Mouse (Mus musculus) liver, embryonic 12.5 days (tissue): ENCODE measurements around the gene Dynll2. TPM values are rescaled to one million over a fixed set of nuclear protein-coding genes. Genes with fewer than 3 reads are reported as not detected.
"Not testable (repeated sequence)": the region's sequence is repeated elsewhere in the genome, so short reads cannot be mapped to it uniquely, and the experiment has no call there.

Experiments
- ATAC-seq: fragments of 200-750 bp; cut with Nextera tagmentation; 2 replicates; pipeline ENCODE4 v1.8.0; 2017; ENCODE audit warnings: moderate number of reproducible peaks, mild to moderate bottlenecking, moderate library complexity
- H3K27ac ChIP-seq: fragments of 300-500 bp; sonication (generic); 2 replicates; pipeline ENCODE4 v1.5.1; 2016; ENCODE audit warnings: mild to moderate bottlenecking
- H3K27me3 ChIP-seq: fragments of 300-500 bp; sonication (generic); replicated peaks from 2 replicates; pipeline ENCODE4 v1.6.1; 2016; ENCODE audit warnings: mild to moderate bottlenecking, moderate library complexity
- H3K36me3 ChIP-seq: fragments of 300-500 bp; sonication (generic); 2 replicates; pipeline ENCODE4 v1.6.1; 2016; ENCODE audit warnings: mild to moderate bottlenecking, moderate library complexity
- H3K4me1 ChIP-seq: fragments of 300-500 bp; sonication (generic); 2 replicates; pipeline ENCODE4 v1.6.1; 2016
- H3K4me2 ChIP-seq: fragments of 300-500 bp; sonication (generic); 2 replicates; pipeline ENCODE4 v1.6.1; 2016; ENCODE audit warnings: mild to moderate bottlenecking, moderate library complexity
- H3K4me3 ChIP-seq: fragments of 300-500 bp; sonication (generic); 2 replicates; pipeline ENCODE4 v1.5.1; 2016; ENCODE audit warnings: mild to moderate bottlenecking, moderate library complexity
- H3K9ac ChIP-seq: fragments of 300-500 bp; sonication (generic); 2 replicates; pipeline ENCODE4 v1.6.1; 2016; ENCODE audit warnings: mild to moderate bottlenecking, moderate library complexity
- H3K9me3 ChIP-seq: fragments of 300-500 bp; sonication (generic); replicated peaks from 2 replicates; pipeline ENCODE4 v1.6.1; 2016; ENCODE audit warnings: mild to moderate bottlenecking, moderate library complexity
- WGBS: fragments of 180-500 bp; shearing (Covaris S2); methylation state at CpG from one replicate; pipeline ENCODE4 v1.1.7; 2016; ENCODE audit not compliant: insufficient replicate concordance; 5-methylcytosine and 5-hydroxymethylcytosine counted together
- polyA plus RNA-seq: library from polyadenylated mRNA; unstranded; fragments of >200 nt; fragmentation: Nextera tagmentation; extraction: Ambion mirVana; gene quantifications from 2 replicates; pipeline ENCODE4 v1.2.1, GENCODE M21; 2016

The Dynll2 gene
- polyA plus RNA-seq, 1 experiment from 2014 or later: 15.5 TPM

DNA sequence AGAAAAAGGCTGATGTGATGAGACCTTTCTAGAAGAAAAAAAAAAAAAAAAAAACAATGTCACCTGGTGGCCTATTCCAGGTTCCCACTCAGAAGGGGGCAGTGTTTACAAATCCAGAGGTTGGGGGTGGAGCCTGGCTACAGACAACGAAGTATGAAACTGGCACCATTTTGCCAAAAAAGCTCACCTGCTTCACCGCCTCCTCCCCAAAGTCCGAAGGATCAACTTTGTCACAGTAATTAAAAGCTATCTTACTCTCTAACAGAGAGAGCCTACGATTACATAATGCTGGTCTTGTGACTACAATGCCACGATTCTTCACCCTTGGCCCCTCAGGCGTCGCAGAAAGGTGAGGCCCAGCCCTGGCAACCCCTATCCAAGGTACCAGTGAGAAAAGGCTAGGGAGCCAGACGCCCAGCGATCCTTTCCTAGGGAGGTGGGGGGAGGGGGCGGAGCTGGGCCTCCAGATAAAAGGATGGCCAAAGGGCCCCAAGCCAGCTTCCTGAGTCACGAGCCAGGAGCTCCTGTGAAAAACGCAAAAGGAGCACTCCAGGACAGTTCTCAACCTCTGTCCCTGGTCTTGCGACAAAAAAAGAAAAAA, 1.1 kb downstream of the Dynll2 start:
- Histone ChIP-seq H3K27ac (peak overlapping the region; percentile 92), H3K4me2 (peak overlapping the region; percentile 97)

DNA sequence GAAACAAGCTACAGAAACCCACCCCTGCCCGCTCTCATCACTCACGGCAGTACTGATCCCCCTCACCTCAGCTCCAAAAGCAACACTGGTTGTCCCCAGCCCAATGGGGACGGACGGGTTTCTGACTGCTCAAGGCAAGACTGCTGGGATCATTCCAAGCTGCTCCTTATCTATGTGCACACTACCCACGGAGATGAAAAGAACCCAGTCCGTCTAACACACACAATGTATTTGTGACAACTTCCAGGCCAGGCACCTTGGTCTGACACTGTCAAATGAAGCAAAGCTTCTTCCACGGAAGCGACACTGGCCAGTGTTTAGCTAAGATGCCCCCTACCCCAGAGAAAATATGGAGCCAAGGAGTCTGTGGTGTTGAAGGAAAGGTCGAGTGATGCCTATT, 1.7 kb downstream of the Dynll2 start:
- H3K4me2 ChIP-seq: peak overlapping the region; percentile 97
- H3K4me1 ChIP-seq: peaks cover 35% of the 10 kb centered on the region
- H3K9me3 ChIP-seq: no peaks in the 10 kb centered on the region
- peak overlapping the region; percentile 92 for H3K4me3 ChIP-seq
- H3K27ac ChIP-seq: peak overlapping the region; percentile 41; the same call in 1 of the 2 replicates
- H3K9ac ChIP-seq: peak overlapping the region; percentile 98
- ATAC-seq: no peak
- 40% methylated on average over 9 of the region's 9 CpGs for WGBS
- peaks cover 38% of the 10 kb centered on the region for H3K36me3 ChIP-seq
- H3K27me3 ChIP-seq: 0 out of 2 replicates have a peak, but pooled peaks cover 3% of the 10 kb centered on the region

More for the DNA sequence above, 1.1 kb downstream of the Dynll2 start:
- H3K4me1 ChIP-seq: peaks cover 35% of the 10 kb centered on the region
- WGBS: 4% methylated on average over 13 of the region's 13 CpGs
- H3K4me3 ChIP-seq: peak overlapping the region; percentile 92
- 0 out of 2 replicates have a peak, but pooled peaks cover 3% of the 10 kb centered on the region for H3K27me3 ChIP-seq
- H3K36me3 ChIP-seq: peaks cover 32% of the 10 kb centered on the region
- H3K9me3 ChIP-seq: no peaks in the 10 kb centered on the region
- H3K9ac ChIP-seq: peak overlapping the region; percentile 98
- ATAC-seq: peak; percentile 46

DNA sequence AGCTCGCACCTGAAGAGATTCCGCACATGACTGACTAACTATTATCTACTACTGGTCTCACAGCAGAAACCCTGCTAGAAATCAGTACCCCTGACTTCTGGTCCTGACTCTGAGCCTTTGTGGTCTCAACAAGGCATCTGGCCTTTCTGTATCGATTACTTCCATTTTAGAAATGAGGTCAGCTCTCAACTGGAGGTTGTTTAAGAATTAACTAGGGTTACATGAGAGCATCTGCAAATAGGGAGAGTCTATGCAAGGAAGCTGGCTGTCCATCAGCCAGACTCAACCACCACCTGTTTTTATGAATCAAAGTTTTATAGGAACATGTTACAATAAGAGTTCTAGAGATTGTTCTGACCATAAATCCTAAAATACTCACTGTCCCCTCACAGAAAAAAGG, 2.8 kb downstream of the Dynll2 start:
- 0 out of 2 replicates have a peak, but pooled peaks cover 3% of the 10 kb centered on the region for H3K27me3 ChIP-seq
- H3K27ac ChIP-seq: no peak overlapping the region
- no peak for ATAC-seq
- H3K36me3 ChIP-seq: peaks cover 49% of the 10 kb centered on the region
- 72% methylated on average over 3 of the region's 3 CpGs for WGBS
- H3K9ac ChIP-seq: no peak overlapping the region
- no peaks in the 10 kb centered on the region for H3K9me3 ChIP-seq
- no peak overlapping the region for H3K4me3 ChIP-seq
- peaks cover 35% of the 10 kb centered on the region for H3K4me1 ChIP-seq
- H3K4me2 ChIP-seq: peak overlapping the region; percentile 97; the same call in 1 of the 2 replicates

DNA sequence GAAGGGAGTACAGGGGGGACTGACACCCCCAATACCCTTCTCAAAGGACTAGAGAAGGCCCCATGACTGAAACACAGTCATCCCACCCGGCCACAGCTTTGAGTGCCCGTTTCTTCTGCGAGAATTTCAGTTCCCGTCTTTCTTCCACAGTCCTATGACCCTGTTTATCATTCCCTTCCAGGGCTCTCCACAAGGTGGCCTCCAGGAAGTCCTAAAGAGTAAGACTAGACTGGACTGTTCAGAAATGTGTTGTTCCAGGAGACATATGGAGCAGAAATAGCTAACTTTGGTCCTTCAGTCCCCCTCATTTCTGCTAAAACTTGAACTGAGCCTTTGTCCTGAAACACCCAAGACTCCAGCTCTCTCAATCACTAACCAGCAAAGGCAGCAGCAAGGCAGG, 8.4 kb downstream of the Dynll2 start:
- peaks cover 4% of the 10 kb centered on the region for H3K4me1 ChIP-seq
- H3K9me3 ChIP-seq: no peaks in the 10 kb centered on the region
- no peak overlapping the region for H3K9ac ChIP-seq
- WGBS: 67% methylated on average over 4 of the region's 4 CpGs
- H3K27ac ChIP-seq: no peak overlapping the region
- ATAC-seq: no peak
- H3K4me2 ChIP-seq: no peak overlapping the region
- no peak overlapping the region for H3K4me3 ChIP-seq
- H3K27me3 ChIP-seq: 0 out of 2 replicates have a peak, but pooled peaks cover under 1% of the 10 kb centered on the region
- peaks cover 66% of the 10 kb centered on the region for H3K36me3 ChIP-seq

DNA sequence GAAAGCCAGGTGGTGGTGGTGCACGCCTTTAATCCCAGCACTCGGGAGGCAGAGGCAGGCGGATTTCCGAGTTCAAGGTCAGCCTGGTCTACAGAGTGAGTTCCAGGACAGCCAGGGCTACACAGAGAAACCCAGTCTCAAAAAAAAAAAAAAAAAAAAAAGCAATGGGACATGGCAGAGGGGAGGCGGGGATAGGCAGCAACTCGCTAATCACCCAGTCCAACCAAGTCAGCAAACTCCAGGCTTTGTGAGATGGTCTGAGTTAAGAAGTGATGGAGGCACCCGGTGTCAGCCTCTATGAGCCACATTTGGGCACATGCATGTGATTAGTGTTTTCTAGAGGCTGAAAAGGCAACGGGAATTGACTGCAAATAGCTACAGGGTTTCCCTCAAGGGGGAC, 10.3 kb downstream of the Dynll2 start:
- 68% methylated on average over 8 of the region's 8 CpGs for WGBS
- not testable (repeated sequence) for H3K9ac ChIP-seq, H3K27ac ChIP-seq, H3K4me2 ChIP-seq, H3K9me3 ChIP-seq, H3K4me1 ChIP-seq, ATAC-seq, H3K4me3 ChIP-seq
- Histone ChIP-seq H3K36me3 (peaks cover 47% of the 10 kb centered on the region), H3K27me3 (peaks cover 12% of the 10 kb centered on the region; the same call in 1 of the 2 replicates)

DNA sequence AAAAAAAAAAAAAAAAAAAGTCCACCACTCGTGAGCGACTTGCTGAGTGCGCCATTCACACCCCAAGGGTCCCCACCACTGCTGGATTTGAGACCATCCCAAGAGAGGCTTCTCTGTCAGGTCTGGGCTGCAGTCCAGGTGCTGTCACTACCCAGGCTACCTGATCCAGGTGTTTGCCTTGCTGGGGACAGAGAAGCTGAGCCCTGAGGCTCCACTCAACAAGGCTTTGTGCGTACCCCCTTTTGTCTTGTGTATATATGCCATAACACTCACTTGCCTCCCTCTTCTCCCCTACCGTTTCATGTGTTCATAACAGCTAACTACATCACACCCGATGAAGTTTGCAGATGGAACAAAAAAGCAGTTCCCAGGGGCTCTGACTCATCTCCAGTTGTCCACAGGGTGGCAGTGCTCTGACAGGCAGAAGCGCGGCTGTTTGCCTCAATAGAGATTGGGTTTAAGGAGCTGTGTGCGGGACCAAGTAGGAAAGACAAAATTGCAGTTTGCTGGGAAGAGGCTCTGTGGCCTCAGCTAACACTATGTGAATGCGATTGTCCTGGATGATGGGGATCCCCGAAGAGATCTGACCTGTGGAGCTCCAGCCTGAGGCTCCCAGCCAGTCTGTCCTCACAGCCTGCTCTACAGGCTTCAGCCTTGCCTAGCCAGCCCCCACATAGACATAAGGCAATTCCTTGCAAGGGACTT, 12.7 kb downstream of the Dynll2 start:
- 17% methylated on average over 11 of the region's 11 CpGs for WGBS
- ATAC-seq: 0 out of 2 replicates have a peak, but pooled peaks have one; percentile 49

DNA sequence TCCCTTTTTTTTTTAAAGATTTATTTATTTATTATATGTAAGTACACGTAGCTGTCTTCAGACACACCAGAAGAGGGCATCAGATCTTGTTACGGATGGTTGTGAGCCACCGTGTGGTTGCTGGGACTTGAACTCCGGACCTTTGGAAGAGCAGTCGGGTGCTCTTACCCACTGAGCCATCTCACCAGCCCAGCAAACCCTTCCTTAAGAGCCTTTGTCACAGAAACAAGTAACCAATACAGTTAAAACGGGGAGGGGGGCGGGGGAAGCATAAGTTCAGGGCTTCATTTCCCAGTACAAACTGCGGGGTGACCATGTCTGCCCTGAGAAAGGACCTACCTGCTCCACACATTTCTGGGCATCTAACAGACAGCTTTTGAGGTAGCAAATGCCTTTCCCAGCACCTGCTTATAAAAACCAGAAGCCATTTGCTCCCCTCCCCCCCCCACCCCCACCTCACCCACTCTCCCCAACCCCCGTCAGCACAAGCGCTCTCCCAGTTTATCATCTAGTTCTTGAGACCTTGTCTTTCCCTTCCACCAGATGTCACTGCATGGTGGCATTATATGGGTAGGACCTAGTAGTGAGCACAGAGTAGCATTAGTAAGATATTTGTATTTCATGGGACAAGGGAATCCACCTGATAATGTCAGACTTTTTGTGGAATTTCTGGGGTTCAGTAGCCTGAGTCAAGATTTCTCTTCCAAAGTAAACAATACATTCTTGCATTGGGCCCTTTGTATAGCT, 13.6 kb downstream of the Dynll2 start:
- Histone ChIP-seq H3K4me2 (no peak overlapping the region), H3K9ac (no peak overlapping the region), H3K4me1 (peaks cover 3% of the 10 kb centered on the region; the same call in 1 of the 2 replicates), H3K4me3 (no peak overlapping the region), H3K9me3 (no peaks in the 10 kb centered on the region), H3K27ac (no peak overlapping the region), H3K27me3 (peaks cover 20% of the 10 kb centered on the region; the same call in 1 of the 2 replicates), H3K36me3 (peaks cover 14% of the 10 kb centered on the region)
- WGBS: 37% methylated on average over 10 of the region's 10 CpGs
- ATAC-seq: no peak

More for the DNA sequence above, 12.7 kb downstream of the Dynll2 start:
- no peaks in the 10 kb centered on the region for H3K9me3 ChIP-seq
- peaks cover 23% of the 10 kb centered on the region for H3K36me3 ChIP-seq
- no peak overlapping the region for H3K4me2 ChIP-seq
- no peak overlapping the region for H3K9ac ChIP-seq
- H3K4me1 ChIP-seq: no peaks in the 10 kb centered on the region
- peaks cover 17% of the 10 kb centered on the region; the same call in 1 of the 2 replicates for H3K27me3 ChIP-seq
- H3K4me3 ChIP-seq: no peak overlapping the region
- no peak overlapping the region for H3K27ac ChIP-seq

DNA sequence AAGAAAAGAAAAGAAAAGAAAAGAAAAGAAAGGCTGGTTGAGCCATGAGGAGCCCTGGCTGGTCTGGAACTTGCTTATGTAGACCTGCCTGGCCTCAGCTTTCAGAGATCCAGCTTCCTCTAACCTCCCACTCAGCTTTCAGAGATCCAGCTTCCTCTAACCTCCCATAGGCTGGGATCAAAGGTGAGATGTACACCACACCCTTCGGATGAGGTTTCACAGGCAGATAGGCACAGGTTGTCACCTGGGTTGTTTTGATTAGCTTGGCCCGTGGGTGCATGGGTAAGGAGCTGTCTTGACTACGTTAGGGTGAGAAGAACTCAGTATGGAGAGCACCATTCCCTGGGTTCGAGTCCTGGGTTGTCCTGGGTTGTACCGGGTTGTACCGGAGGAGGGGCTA, 14.5 kb downstream of the Dynll2 start:
- Histone ChIP-seq H3K27me3 (peaks cover 20% of the 10 kb centered on the region; the same call in 1 of the 2 replicates), H3K27ac (no peak overlapping the region), H3K36me3 (peaks cover 5% of the 10 kb centered on the region), H3K9me3 (no peaks in the 10 kb centered on the region), H3K9ac (no peak overlapping the region), H3K4me2 (no peak overlapping the region), H3K4me3 (no peak overlapping the region), H3K4me1 (peaks cover 12% of the 10 kb centered on the region)
- WGBS: 54% methylated on average over 6 of the region's 6 CpGs
- ATAC-seq: no peak

DNA sequence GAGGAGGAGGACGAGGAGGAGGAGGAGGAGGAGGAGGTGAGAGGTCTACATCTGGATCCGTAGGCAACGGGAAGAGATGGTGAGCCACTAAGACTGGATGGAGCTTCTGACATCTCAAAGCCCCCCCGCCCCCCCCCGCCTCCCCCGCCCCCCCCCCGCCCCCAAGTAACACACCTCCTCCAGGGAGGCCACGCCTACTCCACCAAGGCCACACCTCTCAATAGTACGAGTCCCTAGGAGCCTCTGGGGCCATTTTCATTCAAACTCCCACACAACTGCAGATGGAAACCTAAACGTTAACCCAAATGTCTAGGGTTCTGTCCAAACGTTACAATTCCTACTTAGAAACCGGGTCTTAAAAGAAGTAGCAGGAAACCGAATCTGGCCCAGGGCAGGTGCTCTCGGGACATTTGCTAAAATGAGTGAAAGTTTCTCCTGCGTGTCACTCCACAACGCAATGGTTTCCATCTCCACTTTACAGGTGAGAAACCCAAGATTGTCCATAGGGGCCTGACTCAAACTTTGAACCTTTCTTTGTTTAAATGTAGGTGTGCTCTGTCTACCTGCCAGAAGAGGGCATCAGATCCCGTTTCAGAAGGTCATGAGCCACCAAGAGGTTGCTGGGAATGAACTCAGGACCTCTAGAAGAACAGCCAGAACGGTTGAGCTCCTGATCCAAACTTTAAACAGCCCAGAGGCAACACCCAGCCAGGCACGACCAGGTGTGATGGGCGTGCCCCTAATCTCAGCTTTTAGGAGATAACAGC, 18.8 kb downstream of the Dynll2 start:
- H3K27ac ChIP-seq: no peak overlapping the region
- H3K9me3 ChIP-seq: no peaks in the 10 kb centered on the region
- peaks cover 16% of the 10 kb centered on the region; the same call in 1 of the 2 replicates for H3K27me3 ChIP-seq
- 10% methylated on average over 17 of the region's 20 CpGs for WGBS
- H3K4me2 ChIP-seq: peak overlapping the region; percentile 66
- H3K4me1 ChIP-seq: peaks cover 14% of the 10 kb centered on the region
- H3K36me3 ChIP-seq: no peaks in the 10 kb centered on the region
- no peak for ATAC-seq
- no peak overlapping the region for H3K9ac ChIP-seq
- H3K4me3 ChIP-seq: peak overlapping the region; percentile 21

DNA sequence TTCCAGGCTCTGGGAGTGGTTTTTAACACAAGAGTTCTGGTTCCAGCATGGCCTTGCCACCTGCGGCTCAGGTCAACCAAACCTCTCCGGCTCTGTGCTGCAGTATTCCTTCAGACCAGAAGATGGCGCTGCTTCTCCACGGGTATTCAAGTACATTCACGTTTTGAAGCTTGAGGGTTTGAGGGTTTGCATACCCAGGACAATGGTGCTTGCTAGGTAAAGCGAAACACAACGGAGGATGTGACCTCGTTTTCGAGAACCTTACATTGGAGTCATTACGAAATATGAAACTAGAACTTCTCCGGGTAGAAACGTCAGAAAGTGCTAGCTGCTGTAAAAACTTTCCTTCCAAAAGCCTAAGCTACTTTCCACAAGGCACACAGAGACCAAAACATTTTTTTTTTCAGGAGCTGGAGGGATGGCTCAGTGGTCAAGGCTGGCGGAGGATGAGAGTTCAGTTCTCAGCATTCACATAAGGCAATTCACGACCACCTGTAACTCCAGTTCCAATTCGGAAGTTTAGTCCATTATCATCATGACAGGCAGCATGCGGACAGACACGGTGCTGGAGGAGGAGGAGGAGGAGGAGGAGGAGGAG, 19.5 kb downstream of the Dynll2 start:
- no peak for ATAC-seq
- WGBS: 3% methylated on average over 15 of the region's 17 CpGs
- H3K36me3 ChIP-seq: no peaks in the 10 kb centered on the region
- H3K9me3 ChIP-seq: no peaks in the 10 kb centered on the region
- peak overlapping the region; percentile 66 for H3K4me2 ChIP-seq
- H3K27me3 ChIP-seq: peaks cover 8% of the 10 kb centered on the region; the same call in 1 of the 2 replicates
- no peak overlapping the region for H3K9ac ChIP-seq
- peaks cover 14% of the 10 kb centered on the region for H3K4me1 ChIP-seq
- H3K27ac ChIP-seq: no peak overlapping the region
- H3K4me3 ChIP-seq: peak overlapping the region; percentile 21

DNA sequence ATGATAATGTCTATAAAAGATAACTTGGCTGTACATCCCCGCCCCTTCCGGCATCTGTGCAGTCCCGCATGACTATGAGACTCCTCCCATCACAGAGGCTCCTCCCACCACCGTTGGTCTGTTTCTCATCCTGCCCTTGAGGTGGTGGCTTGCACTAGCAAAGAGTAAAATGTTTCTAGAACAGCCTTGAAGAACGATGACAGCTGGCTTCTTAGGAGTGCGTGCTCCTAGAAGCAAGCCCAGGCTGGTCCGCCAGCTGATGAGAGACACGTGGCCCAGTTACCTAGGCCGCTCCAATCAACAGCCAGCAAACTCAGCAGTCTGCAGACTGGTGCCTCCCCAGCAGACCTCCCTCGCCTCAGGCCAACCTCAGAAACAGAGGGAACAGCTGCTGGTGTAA, 21.1 kb downstream of the Dynll2 start:
- peaks cover 14% of the 10 kb centered on the region for H3K4me1 ChIP-seq
- H3K4me3 ChIP-seq: no peak overlapping the region
- no peak overlapping the region for H3K27ac ChIP-seq
- no peak overlapping the region for H3K9ac ChIP-seq
- H3K27me3 ChIP-seq: peaks cover 8% of the 10 kb centered on the region; the same call in 1 of the 2 replicates
- ATAC-seq: no peak
- H3K4me2 ChIP-seq: no peak overlapping the region
- no peaks in the 10 kb centered on the region for H3K9me3 ChIP-seq
- no peaks in the 10 kb centered on the region for H3K36me3 ChIP-seq
- WGBS: 36% methylated on average over 10 of the region's 10 CpGs
